Mouse (Mus musculus) forebrain, postnatal 0 days (tissue): Measurements from ENCODE around the gene Lenep. TPM values are rescaled to one million over a fixed set of nuclear protein-coding genes. Genes with fewer than 3 reads are reported as not detected.

Experiments
- ATAC-seq: fragments of 200-750 bp; cut with Nextera tagmentation; 2 replicates; pipeline ENCODE4 v1.8.0; 2017; ENCODE audit warnings: mild to moderate bottlenecking, moderate library complexity
- DNase-seq: peaks from one replicate; pipeline ENCODE4 v3.0.0-alpha.2; 2015
- H3K27ac ChIP-seq: fragments of 300-500 bp; sonication (generic); 2 replicates; pipeline ENCODE4 v1.5.1; 2014; ENCODE audit warnings: low read depth, mild to moderate bottlenecking, antibody characterized with exemption, low read length, moderate library complexity, mixed read lengths
- H3K27me3 ChIP-seq: fragments of 300-500 bp; sonication (generic); 2 replicates; pipeline ENCODE4 v1.6.1; 2014; ENCODE audit warnings: mild to moderate bottlenecking, low read length, mixed read lengths; ENCODE audit not compliant: insufficient read depth
- H3K36me3 ChIP-seq: fragments of 300-500 bp; sonication (generic); 2 replicates; pipeline ENCODE4 v1.6.1; 2014; ENCODE audit warnings: mild to moderate bottlenecking, moderate library complexity; ENCODE audit not compliant: insufficient read depth
- H3K4me1 ChIP-seq: fragments of 300-500 bp; sonication (generic); 2 replicates; pipeline ENCODE4 v1.6.1; 2014; ENCODE audit warnings: antibody characterized with exemption; ENCODE audit not compliant: insufficient read depth
- H3K4me2 ChIP-seq: fragments of 300-500 bp; sonication (generic); 2 replicates; pipeline ENCODE4 v1.6.1; 2014; ENCODE audit warnings: low read depth, mild to moderate bottlenecking, moderate library complexity
- H3K4me3 ChIP-seq: fragments of 300-500 bp; sonication (generic); 2 replicates; pipeline ENCODE4 v1.5.1; 2014; ENCODE audit warnings: low read depth, low read length, mixed read lengths
- H3K9ac ChIP-seq: fragments of 300-500 bp; sonication (generic); 2 replicates; pipeline ENCODE4 v1.6.1; 2014; ENCODE audit warnings: mild to moderate bottlenecking
- H3K9me3 ChIP-seq: fragments of 300-500 bp; sonication (generic); 2 replicates; pipeline ENCODE4 v1.6.1; 2016; ENCODE audit warnings: low read length
- CTCF ChIP-seq: sonication (generic); IDR thresholded peaks from 2 replicates; pipeline ENCODE4 v1.5.1; 2016; ENCODE audit warnings: antibody characterized with exemption, control low read depth, low read depth
- WGBS: fragments of 180-500 bp; shearing (Covaris S2); extraction: QIAGEN DNeasy Blood & Tissue Kit; methylation state at CpG from one replicate; pipeline ENCODE4 v1.1.7; 2014; 5-methylcytosine and 5-hydroxymethylcytosine counted together
- polyA plus RNA-seq: library from polyadenylated mRNA; unstranded; fragments of >200 nt; fragmentation: Nextera tagmentation; extraction: Ambion mirVana; gene quantifications from 2 replicates; pipeline ENCODE4 v1.2.1, GENCODE M21; 2015
- total RNA-seq: library from RNA; depleted of rRNA; stranded (reverse); fragments of >200 nt; gene quantifications from 2 replicates; pipeline ENCODE4 v1.2.3, GENCODE M21; 2014; rRNA removed

The Lenep gene
- total RNA-seq: 4.2 TPM in 1 of 2 replicates, not detected in the other
- 0.40 TPM in 1 of 2 replicates, not detected in the other for polyA plus RNA-seq

- Histone ChIP-seq H3K27ac (no peak within 1 kb of the TSS), H3K4me2 (no peak within 1 kb of the TSS), H3K36me3 (peaks cover 46% of the 10 kb centered on the region), H3K9ac (no peak within 1 kb of the TSS), H3K27me3 (no peaks in the 10 kb centered on the region), H3K4me3 (no peak within 1 kb of the TSS), H3K9me3 (no peaks in the 10 kb centered on the region), H3K4me1 (no peaks in the 10 kb centered on the region)
- 85% methylated on average over 5 of the region's 5 CpGs for WGBS
- DNase-seq (no peak), ATAC-seq (no peak)
- TF ChIP-seq CTCF: no peak
Measured at GRCm38 (mm10) chr3:89402693-89403092, at the start of gene Lenep. TSS of gene Lenep (minus strand) at chr3:89402793.

GRCm38 (mm10) chr3:89451916-89452315 lies 49.3 kb upstream of the Lenep start:
- no peak for TF ChIP-seq CTCF
- no peaks in the 10 kb centered on the region for H3K36me3 ChIP-seq
- H3K4me3 ChIP-seq: no peak overlapping the region
- DNase-seq (no peak), ATAC-seq (no peak)
- no peak overlapping the region for H3K27ac ChIP-seq
- H3K9me3 ChIP-seq: no peaks in the 10 kb centered on the region
- H3K4me1 ChIP-seq: no peaks in the 10 kb centered on the region
- no peak overlapping the region; the same call in none of the 2 replicates for H3K9ac ChIP-seq
- WGBS: 85% methylated on average over 1 of the region's 1 CpGs
- H3K4me2 ChIP-seq: no peak overlapping the region
- H3K27me3 ChIP-seq: no peaks in the 10 kb centered on the region

GRCm38 (mm10) chr3:89449541-89449940 lies 46.9 kb upstream of the Lenep start:
- WGBS: 41% methylated on average over 7 of the region's 7 CpGs
- peak; percentile 70 for TF ChIP-seq CTCF
- Histone ChIP-seq H3K4me2 (no peak overlapping the region), H3K27me3 (no peaks in the 10 kb centered on the region), H3K9ac (no peak overlapping the region), H3K36me3 (no peaks in the 10 kb centered on the region), H3K27ac (no peak overlapping the region), H3K9me3 (no peaks in the 10 kb centered on the region), H3K4me3 (no peak overlapping the region), H3K4me1 (no peaks in the 10 kb centered on the region)
- DNase-seq: peak; percentile 75
- peak; percentile 81 for ATAC-seq

- Histone ChIP-seq H3K4me3 (no peak overlapping the region), H3K4me2 (no peak overlapping the region), H3K36me3 (no peaks in the 10 kb centered on the region), H3K9ac (no peak overlapping the region), H3K27ac (no peak overlapping the region), H3K4me1 (no peaks in the 10 kb centered on the region), H3K9me3 (no peaks in the 10 kb centered on the region), H3K27me3 (no peaks in the 10 kb centered on the region)
- WGBS: 71% methylated on average over 13 of the region's 13 CpGs
- no peak for TF ChIP-seq CTCF
- no peak for DNase-seq
- peak; percentile 56 for ATAC-seq
Measured at GRCm38 (mm10) chr3:89448720-89449537, 46.3 kb upstream of the Lenep start.

GRCm38 (mm10) chr3:89440691-89441090 lies 38.1 kb upstream of the Lenep start:
- DNase-seq: no peak
- Histone ChIP-seq H3K4me3 (no peak overlapping the region), H3K27me3 (no peaks in the 10 kb centered on the region), H3K4me2 (no peak overlapping the region), H3K9me3 (no peaks in the 10 kb centered on the region), H3K4me1 (no peaks in the 10 kb centered on the region), H3K36me3 (no peaks in the 10 kb centered on the region), H3K9ac (no peak overlapping the region), H3K27ac (no peak overlapping the region)
- TF ChIP-seq CTCF: no peak
- 91% methylated on average over 2 of the region's 2 CpGs for WGBS
- ATAC-seq: no peak

- Histone ChIP-seq H3K4me3 (0 out of 2 replicates have a peak overlapping the region, but pooled peaks have one; percentile 23), H3K4me1 (no peaks in the 10 kb centered on the region), H3K9ac (peak overlapping the region; percentile 39; the same call in 1 of the 2 replicates), H3K27ac (no peak overlapping the region), H3K4me2 (peak overlapping the region; percentile 35), H3K27me3 (no peaks in the 10 kb centered on the region), H3K9me3 (no peaks in the 10 kb centered on the region), H3K36me3 (peaks cover 24% of the 10 kb centered on the region)
- no peak for TF ChIP-seq CTCF
- DNase-seq (no peak), ATAC-seq (peak; percentile 75)
- WGBS: 21% methylated on average over 5 of the region's 5 CpGs
Measured at GRCm38 (mm10) chr3:89437269-89437668, 34.7 kb upstream of the Lenep start.
